Mouse (Mus musculus) lung, embryonic 14.5 days (tissue): ENCODE results near the gene Plk3. TPM values are rescaled to one million over a fixed set of nuclear protein-coding genes. Genes with fewer than 3 reads are reported as not detected.

ENCODE experiments used
- ATAC-seq: fragments of 200-750 bp; cut with Nextera tagmentation; 2 replicates; pipeline ENCODE4 v1.8.0; 2017; ENCODE audit warnings: mild to moderate bottlenecking, moderate TSS enrichment, moderate library complexity; ENCODE audit not compliant: insufficient read depth
- DNase-seq: peaks from one replicate; pipeline ENCODE4 v3.0.0-alpha.2; 2015
- H3K27ac ChIP-seq: fragments of 300-500 bp; sonication (generic); 2 replicates; pipeline ENCODE4 v1.5.1; 2014; ENCODE audit warnings: low read depth, mild to moderate bottlenecking, moderate library complexity
- H3K27me3 ChIP-seq: fragments of 300-500 bp; sonication (generic); 2 replicates; pipeline ENCODE4 v1.6.1; 2014; ENCODE audit warnings: low read length, control low read depth; ENCODE audit not compliant: insufficient read depth
- H3K36me3 ChIP-seq: fragments of 300-500 bp; sonication (generic); 2 replicates; pipeline ENCODE4 v1.6.1; 2014; ENCODE audit warnings: control low read depth; ENCODE audit not compliant: insufficient read depth
- H3K4me1 ChIP-seq: fragments of 300-500 bp; sonication (generic); 2 replicates; pipeline ENCODE4 v1.6.1; 2014; ENCODE audit warnings: antibody characterized with exemption, control low read depth; ENCODE audit not compliant: insufficient read depth
- H3K4me2 ChIP-seq: fragments of 300-500 bp; sonication (generic); 2 replicates; pipeline ENCODE4 v1.6.1; 2014; ENCODE audit warnings: mild to moderate bottlenecking
- H3K4me3 ChIP-seq: fragments of 300-500 bp; sonication (generic); 2 replicates; pipeline ENCODE4 v1.5.1; 2014; ENCODE audit warnings: low read depth, low read length
- H3K9ac ChIP-seq: fragments of 300-500 bp; sonication (generic); 2 replicates; pipeline ENCODE4 v1.6.1; 2014
- H3K9me3 ChIP-seq: fragments of 300-500 bp; sonication (generic); 2 replicates; pipeline ENCODE4 v1.6.1; 2016; ENCODE audit warnings: low read depth, low read length, control low read depth
- CTCF ChIP-seq: IDR thresholded peaks from 2 replicates; pipeline ENCODE4 v1.5.1; 2016; ENCODE audit warnings: antibody characterized with exemption, low read depth
- WGBS: fragments of 180-500 bp; shearing (Covaris S2); extraction: QIAGEN DNeasy Blood & Tissue Kit; methylation state at CpG from one replicate; pipeline ENCODE4 v1.1.7; 2014; 5-methylcytosine and 5-hydroxymethylcytosine counted together
- polyA plus RNA-seq: library from polyadenylated mRNA; unstranded; fragments of >200 nt; fragmentation: Nextera tagmentation; extraction: Ambion mirVana; gene quantifications from 2 replicates; pipeline ENCODE4 v1.2.1, GENCODE M21; 2014

Gene Plk3
- polyA plus RNA-seq, 1 experiment from 2014 or later = 5.1 TPM

- Histone ChIP-seq H3K4me3 (no peak overlapping the region), H3K4me2 (peak overlapping the region; percentile 15), H3K9ac (peak overlapping the region; percentile 35; the same call in 1 of the 2 replicates), H3K4me1 (peaks cover 17% of the 10 kb centered on the region), H3K36me3 (peaks cover 12% of the 10 kb centered on the region; the same call in 1 of the 2 replicates), H3K27me3 (no peaks in the 10 kb centered on the region), H3K27ac (peak overlapping the region; percentile 94), H3K9me3 (no peaks in the 10 kb centered on the region)
- WGBS = 41% methylated on average over 14 of the region's 14 CpGs
- no peak for ATAC-seq
- no peak for TF ChIP-seq CTCF
- peak; percentile 59 for DNase-seq
Observed at GRCm38 (mm10) chr4:117124518-117125347, 9.0 kb downstream of the Plk3 start.

GRCm38 (mm10) chr4:117124218-117124517 lies 9.6 kb downstream of the Plk3 start:
- DNase-seq (no peak), ATAC-seq (no peak)
- H3K9ac ChIP-seq = no peak overlapping the region
- H3K27me3 ChIP-seq = no peaks in the 10 kb centered on the region
- H3K9me3 ChIP-seq = no peaks in the 10 kb centered on the region
- TF ChIP-seq CTCF = no peak
- peak overlapping the region; percentile 94; the same call in 1 of the 2 replicates for H3K27ac ChIP-seq
- no peak overlapping the region for H3K4me2 ChIP-seq
- H3K4me3 ChIP-seq = no peak overlapping the region
- H3K36me3 ChIP-seq = peaks cover 12% of the 10 kb centered on the region; the same call in 1 of the 2 replicates
- peaks cover 17% of the 10 kb centered on the region for H3K4me1 ChIP-seq
- WGBS = 73% methylated on average over 3 of the region's 3 CpGs

GRCm38 (mm10) chr4:117123546-117124217 lies 10.1 kb downstream of the Plk3 start:
- DNase-seq (no peak), ATAC-seq (no peak)
- H3K27me3 ChIP-seq = no peaks in the 10 kb centered on the region
- H3K9me3 ChIP-seq = no peaks in the 10 kb centered on the region
- WGBS = 56% methylated on average over 8 of the region's 9 CpGs
- peaks cover 10% of the 10 kb centered on the region; the same call in 1 of the 2 replicates for H3K36me3 ChIP-seq
- no peak overlapping the region for H3K27ac ChIP-seq
- H3K4me1 ChIP-seq = peaks cover 17% of the 10 kb centered on the region
- H3K4me3 ChIP-seq = no peak overlapping the region
- H3K4me2 ChIP-seq = no peak overlapping the region
- no peak overlapping the region for H3K9ac ChIP-seq
- no peak for TF ChIP-seq CTCF

- Histone ChIP-seq H3K4me1 (peaks cover 17% of the 10 kb centered on the region), H3K27ac (no peak overlapping the region), H3K27me3 (no peaks in the 10 kb centered on the region), H3K4me2 (no peak overlapping the region), H3K9ac (no peak overlapping the region), H3K36me3 (no peaks in the 10 kb centered on the region), H3K9me3 (no peaks in the 10 kb centered on the region), H3K4me3 (no peak overlapping the region)
- WGBS = 79% methylated on average over 4 of the region's 4 CpGs
- no peak for TF ChIP-seq CTCF
- DNase-seq = peak; percentile 5
- no peak for ATAC-seq
Observed at GRCm38 (mm10) chr4:117122209-117122608, 11.6 kb downstream of the Plk3 start.

- peak; percentile 95 for ATAC-seq
- no peaks in the 10 kb centered on the region for H3K27me3 ChIP-seq
- WGBS = under 1% methylated on average over 69 of the region's 69 CpGs
Observed at GRCm38 (mm10) chr4:117120445-117121414, 13.0 kb downstream of the Plk3 start.

GRCm38 (mm10) chr4:117120052-117120444 lies 13.7 kb downstream of the Plk3 start:
- Histone ChIP-seq H3K4me3 (peak overlapping the region; percentile 72), H3K4me2 (peak overlapping the region; percentile 100), H3K9ac (peak overlapping the region; percentile 70), H3K36me3 (peaks cover 8% of the 10 kb centered on the region), H3K9me3 (no peaks in the 10 kb centered on the region), H3K4me1 (peaks cover 7% of the 10 kb centered on the region), H3K27me3 (no peaks in the 10 kb centered on the region), H3K27ac (peak overlapping the region; percentile 96)
- TF ChIP-seq CTCF = no peak
- no peak for ATAC-seq
- no peak for DNase-seq
- WGBS = 5% methylated on average over 10 of the region's 10 CpGs

More at GRCm38 (mm10) chr4:117120445-117121414, 13.0 kb downstream of the Plk3 start:
- Histone ChIP-seq H3K27ac (peak overlapping the region; percentile 96), H3K4me3 (peak overlapping the region; percentile 72), H3K9ac (peak overlapping the region; percentile 70), H3K4me1 (peaks cover 14% of the 10 kb centered on the region), H3K4me2 (peak overlapping the region; percentile 100), H3K36me3 (peaks cover 2% of the 10 kb centered on the region; the same call in 1 of the 2 replicates), H3K9me3 (no peaks in the 10 kb centered on the region)
- peak; percentile 94 for TF ChIP-seq CTCF
- peak; percentile 100 for DNase-seq
